Mouse (Mus musculus) neural tube, postnatal 0 days (tissue): Measurements from ENCODE around the gene Ly6c1. TPM values are rescaled to one million over a fixed set of nuclear protein-coding genes. Genes with fewer than 3 reads are reported as not detected.

Experiments used
- polyA plus RNA-seq: library from polyadenylated mRNA; unstranded; fragments of >200 nt; fragmentation: Nextera tagmentation; extraction: Ambion mirVana; gene quantifications from 2 replicates; pipeline ENCODE4 v1.2.1, GENCODE M21; 2015

The Ly6c1 gene
- polyA plus RNA-seq, result 42.2 and 61.0 TPM in 2 replicates

GRCm38 (mm10) chr15:75048642-75049261 is at the start of gene Ly6c1:
Gene Ly6c1, minus strand, starts transcription at chr15:75048830.

Other genes with a start within 250 kb of the Ly6c1 start
- gene Gml2, start 229.8 kb downstream of the Ly6c1 start, polyA plus RNA-seq, result not detected in 2 replicates
- 0.04 TPM in 1 of 2 replicates, not detected in the other for gene 2010109I03Rik, start 151.8 kb downstream of the Ly6c1 start, polyA plus RNA-seq
- not detected in 2 replicates for gene Ly6i, start 65.4 kb downstream of the Ly6c1 start, polyA plus RNA-seq
- 22.9 and 41.3 TPM in 2 replicates for gene Ly6a, start 50.8 kb downstream of the Ly6c1 start, polyA plus RNA-seq
- gene Ly6c2, start 63.1 kb upstream of the Ly6c1 start, polyA plus RNA-seq, result 0.43 and 0.76 TPM in 2 replicates
- not detected in 2 replicates for gene Ly6g, start 106.4 kb upstream of the Ly6c1 start, polyA plus RNA-seq
- not detected in 2 replicates for gene BC025446, start 167.5 kb upstream of the Ly6c1 start, polyA plus RNA-seq
- not detected in 2 replicates for gene Ly6f, start 219.6 kb upstream of the Ly6c1 start, polyA plus RNA-seq